Mouse (Mus musculus) ES-Bruce4 (cell line): ENCODE results near the gene Lat2.

Source experiments
- CTCF ChIP-seq: IDR thresholded peaks from one replicate; pipeline ENCODE4 v1.8.1; 2011; ENCODE audit warnings: low read depth, low read length
- POLR2A ChIP-seq: IDR thresholded peaks from one replicate; pipeline ENCODE4 v1.8.1; 2011; ENCODE audit warnings: low read length; ENCODE audit not compliant: insufficient read depth

GRCm38 (mm10) chr5:134630835-134631234, 16.0 kb upstream of the Lat2 start:
- no peak for TF ChIP-seq CTCF
- no peak for TF ChIP-seq POLR2A
